Mouse (Mus musculus) right cerebral cortex, postnatal 14 days (tissue): ENCODE results near the gene Aldh1a7.
"Not testable (repeated sequence)": the region's sequence is repeated elsewhere in the genome, so short reads cannot be mapped to it uniquely, and the experiment has no call there.

ENCODE experiments used
- DNase-seq: peaks from one replicate; pipeline ENCODE4 v3.0.0; 2022

The Aldh1a7 gene

GRCm38 (mm10) chr19:20727381-20727780 lies at the start of gene Aldh1a7:
Aldh1a7 (minus strand) TSS chr19:20727562.
- no peak for DNase-seq

DNA sequence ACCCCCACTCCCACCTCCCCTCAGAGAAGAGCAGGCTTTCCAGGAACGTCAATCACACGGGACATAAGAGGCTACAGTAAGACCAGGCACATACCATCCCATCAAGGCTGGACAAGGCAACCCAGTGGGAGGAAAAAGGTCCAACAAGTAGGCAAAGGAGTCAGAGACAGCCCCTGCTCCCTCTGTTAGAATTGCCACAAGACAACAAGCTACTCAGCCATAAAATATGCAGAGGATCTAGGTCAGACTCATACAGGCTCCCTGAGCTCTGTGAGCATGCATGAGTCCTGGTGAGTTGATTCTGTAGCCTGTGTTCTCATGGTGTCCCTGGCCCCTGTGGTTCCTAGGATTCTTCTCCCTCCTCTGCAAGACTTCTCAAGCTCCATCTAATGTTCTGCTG lies 48.3 kb upstream of the Aldh1a7 start:
- DNase-seq = no peak

DNA sequence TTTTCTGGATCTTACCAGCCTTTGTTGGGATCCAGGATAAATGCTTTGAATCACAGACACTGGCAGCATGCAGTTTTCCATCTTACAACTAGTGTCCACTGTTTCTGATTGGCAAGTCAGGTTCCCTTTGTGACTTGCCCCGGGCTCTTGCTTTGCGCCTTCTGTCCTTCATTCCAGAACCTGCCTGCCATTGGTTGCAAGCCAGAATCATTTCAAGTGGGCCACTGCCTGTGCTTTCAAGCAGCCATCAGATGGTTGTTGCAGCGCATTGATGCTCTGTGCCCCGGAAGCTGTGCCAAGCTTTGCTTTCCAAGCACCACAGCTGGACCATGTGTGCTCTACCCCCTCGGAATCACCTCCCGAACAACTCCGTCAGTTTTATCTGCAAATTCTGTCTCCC lies 46.6 kb upstream of the Aldh1a7 start:
- DNase-seq = no peak

GRCm38 (mm10) chr19:20764214-20764613 lies 36.9 kb upstream of the Aldh1a7 start:
- DNase-seq = peak; percentile 15

- DNase-seq = no peak
These were observed 34.5 kb upstream of the Aldh1a7 start for GRCm38 (mm10) chr19:20761675-20762426.

- no peak for DNase-seq
These were observed 33.8 kb upstream of the Aldh1a7 start for GRCm38 (mm10) chr19:20761119-20761518.

GRCm38 (mm10) chr19:20744630-20745029 lies 17.3 kb upstream of the Aldh1a7 start:
- DNase-seq = no peak

GRCm38 (mm10) chr19:20728278-20728677 lies 916 bp upstream of the Aldh1a7 start:
- no peak for DNase-seq

DNA sequence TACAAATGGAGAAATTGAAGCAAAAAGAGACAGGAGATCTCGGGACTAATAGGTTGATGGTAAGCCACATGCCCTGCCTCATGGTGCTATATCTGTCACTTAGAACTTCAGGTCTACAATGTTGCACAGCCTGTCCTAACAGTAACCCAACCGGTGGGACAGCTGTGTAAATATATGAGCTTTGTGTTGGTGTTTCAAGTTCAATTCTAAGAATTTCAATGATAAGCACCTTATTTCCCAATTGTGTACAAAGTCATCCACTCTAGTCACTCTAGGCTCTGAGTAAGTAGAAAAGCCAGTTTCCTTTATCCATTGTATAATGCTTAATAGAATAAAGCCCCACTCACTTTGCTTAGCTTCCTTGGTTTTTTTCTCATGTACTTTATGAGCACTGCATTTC lies 4.4 kb downstream of the Aldh1a7 start:
- DNase-seq = no peak

GRCm38 (mm10) chr19:20720298-20720697 lies 7.1 kb downstream of the Aldh1a7 start:
- no peak for DNase-seq

GRCm38 (mm10) chr19:20715617-20716016 lies 11.7 kb downstream of the Aldh1a7 start:
- DNase-seq = no peak

DNA sequence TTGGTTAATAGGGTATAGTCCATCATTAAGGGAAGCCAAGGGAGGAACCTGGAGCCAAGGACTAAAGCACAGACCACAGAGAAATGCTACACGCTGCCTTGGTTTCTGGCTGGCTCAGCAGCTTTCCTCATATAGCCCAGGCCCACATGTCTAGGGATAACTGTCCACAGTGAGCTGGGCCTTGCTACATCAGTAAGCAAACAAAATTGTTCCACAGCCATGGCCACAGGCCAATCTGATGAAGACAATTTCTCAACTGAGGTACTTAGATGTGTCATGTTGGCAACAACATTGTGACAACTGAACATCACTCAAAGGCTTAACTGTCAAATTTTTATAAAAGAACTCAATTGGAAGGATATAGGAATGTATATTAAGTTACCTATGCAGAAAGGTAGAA lies 12.3 kb downstream of the Aldh1a7 start:
- no peak for DNase-seq

- no peak for DNase-seq
These were observed 12.8 kb downstream of the Aldh1a7 start for GRCm38 (mm10) chr19:20714543-20714942.

DNA sequence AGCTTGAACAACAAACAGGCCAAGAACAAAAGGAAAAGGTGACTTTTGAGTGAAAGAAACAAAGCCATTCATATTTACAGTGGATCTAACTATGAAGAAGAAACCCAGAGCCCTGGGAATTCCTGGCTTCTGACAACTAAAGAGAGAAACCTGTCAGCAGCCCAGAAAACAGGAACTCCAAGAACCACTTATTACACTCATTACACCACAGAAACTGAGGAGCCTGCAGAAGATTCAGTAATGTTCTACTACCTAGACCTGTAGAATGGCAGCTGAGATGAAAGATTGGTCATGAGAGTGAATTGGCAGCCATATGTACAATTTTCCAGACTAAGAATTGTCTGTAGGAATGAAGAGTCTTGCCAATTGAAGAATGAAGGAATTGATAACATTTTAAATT lies 20.2 kb downstream of the Aldh1a7 start:
- DNase-seq = no peak

DNA sequence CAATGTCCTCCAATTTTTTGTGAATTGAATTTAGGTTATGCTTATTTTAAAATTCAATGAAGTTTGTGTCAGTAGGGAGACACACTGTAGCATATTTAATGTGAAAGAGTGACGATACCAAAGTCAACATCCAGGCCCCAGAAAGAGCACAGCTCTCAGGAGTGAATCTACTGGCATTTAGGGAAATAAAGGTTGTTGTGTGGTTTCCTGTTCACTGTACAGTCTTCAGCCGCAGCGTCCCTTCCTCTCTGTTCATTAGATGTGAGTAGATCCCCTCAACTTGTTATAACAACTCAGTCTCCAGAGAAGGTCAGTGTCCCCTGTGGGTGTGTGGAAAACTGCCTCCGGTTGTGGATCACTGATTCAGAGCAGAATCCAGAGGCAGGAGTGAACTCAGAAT lies 20.6 kb downstream of the Aldh1a7 start:
- DNase-seq = no peak

DNA sequence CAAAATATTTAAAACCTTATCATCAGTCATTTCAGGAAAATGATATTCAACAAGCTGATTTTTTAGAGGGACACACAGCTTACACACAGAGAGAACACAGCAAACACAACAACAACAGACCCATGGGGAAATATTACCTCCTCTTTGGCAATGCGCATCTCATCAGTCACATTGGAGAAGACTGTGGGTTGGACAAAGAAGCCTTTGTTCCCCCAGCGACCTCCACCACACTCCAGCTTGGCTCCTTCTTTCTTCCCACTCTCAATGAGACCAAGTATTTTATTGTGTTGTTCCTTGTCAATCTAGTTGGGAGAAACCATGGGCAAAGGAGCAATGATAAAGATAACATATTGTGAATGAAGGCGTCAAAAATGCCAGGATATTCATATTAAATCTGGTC lies 25.3 kb downstream of the Aldh1a7 start:
- no peak for DNase-seq

DNA sequence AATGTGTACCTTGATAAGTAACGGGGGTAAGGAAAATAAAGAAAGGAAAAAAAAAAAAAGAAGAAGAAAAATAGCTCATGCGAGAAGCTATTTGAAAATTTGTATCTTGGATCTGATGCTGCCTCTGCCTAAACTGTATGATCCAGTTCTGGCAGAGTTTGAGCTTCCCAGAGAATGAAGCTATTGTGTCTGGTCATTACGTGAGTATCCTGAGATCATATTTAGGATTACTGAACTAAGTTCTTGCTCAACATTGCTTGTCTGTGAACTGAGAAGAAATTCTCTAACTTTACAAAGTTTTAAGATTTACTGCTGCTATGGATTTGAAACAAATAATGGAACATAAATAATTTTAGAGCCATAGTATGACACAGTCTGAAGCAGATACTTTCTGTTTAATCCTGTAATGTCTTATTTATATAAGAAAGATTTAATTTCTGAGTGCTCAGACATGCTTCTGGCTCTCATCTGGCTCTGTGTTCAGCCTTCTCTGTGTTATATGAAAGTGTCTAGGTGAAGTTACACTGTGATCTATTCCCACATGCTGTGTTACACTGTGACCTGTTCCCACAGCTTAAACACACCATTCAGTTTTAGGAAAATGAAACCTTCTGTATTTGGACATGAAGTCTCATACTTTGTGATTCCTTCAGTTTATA lies 49.5 kb downstream of the Aldh1a7 start:
- DNase-seq = no peak

DNA sequence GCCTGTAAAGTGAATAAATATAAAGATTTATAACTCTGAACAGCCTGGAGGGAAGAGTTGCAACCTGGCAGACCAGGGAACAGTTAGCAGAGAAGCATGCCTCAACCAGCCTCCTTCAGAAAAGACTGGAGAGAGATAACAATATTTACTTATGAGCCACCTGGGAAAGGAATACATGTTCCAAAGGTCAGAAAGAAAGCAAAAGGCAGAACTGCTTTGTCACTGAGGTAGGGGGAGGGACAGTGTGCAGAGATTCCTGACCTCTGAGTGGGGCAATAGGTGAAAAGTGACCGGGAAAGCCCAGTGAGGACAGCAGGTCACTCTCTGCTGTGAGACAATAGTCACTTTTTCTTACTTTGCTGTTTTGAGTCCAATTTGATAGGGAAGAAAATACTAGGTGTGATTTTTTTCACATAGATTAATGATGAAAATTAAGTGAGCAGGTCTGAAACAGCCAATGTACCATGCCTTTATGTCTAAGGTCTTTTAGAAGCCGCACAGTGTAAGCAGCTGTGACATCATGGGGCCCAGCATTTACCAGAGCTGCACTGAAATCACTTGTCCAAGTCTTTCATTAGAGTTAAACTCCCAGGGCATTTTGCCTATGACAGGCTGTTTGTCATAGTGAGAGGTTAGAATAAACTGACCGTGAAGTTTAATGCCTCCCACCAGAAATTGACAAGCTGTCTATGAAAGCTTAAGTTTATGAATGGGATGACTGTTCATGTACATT lies 73.1 kb downstream of the Aldh1a7 start:
- no peak for DNase-seq

DNA sequence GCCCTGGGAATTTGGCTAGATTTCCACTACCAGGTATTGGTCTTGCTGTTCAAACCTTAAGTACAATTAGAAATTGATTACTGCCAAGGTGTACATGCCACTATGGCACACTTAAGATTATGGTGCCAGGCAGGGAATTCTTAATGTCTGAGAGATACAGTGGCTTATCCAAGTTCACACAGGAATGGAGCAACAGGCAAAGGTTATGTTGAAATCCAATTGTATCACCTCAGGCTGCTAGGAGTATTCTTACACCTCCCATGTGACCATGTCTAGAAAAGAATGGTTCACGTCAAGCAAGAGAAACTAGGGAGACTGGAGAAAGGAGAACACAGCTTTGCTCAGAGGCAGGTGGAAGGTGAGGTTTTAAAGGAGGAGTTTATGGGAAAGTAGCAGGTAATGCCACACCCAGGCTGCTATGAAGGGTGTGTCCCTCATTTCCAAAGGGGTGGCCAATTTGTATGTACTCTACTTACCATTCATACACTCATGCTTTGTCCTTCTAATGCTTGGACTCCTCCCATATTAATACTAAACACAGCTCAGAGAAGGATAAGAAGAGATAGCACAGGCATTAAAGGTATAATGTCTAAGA lies 74.2 kb downstream of the Aldh1a7 start:
- no peak for DNase-seq

DNA sequence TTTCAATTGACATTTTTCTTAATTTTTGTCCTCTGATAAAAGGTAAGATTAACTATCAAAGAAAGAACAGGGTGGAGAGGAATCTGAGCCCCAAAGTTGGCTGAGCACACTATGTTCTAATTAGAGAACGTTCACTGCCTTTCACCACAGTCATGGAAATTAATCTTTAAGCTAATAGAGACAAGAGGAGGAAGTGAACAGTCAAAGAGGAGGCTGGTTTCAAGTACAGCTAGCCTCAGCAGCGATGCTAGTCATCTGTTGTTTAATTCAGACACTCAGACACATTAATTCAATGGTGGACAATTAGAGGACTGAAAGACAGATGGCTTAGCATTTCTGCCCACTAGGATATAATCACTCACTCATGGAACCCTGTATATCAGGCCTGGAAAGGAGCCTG lies 77.4 kb downstream of the Aldh1a7 start:
- DNase-seq = no peak

DNA sequence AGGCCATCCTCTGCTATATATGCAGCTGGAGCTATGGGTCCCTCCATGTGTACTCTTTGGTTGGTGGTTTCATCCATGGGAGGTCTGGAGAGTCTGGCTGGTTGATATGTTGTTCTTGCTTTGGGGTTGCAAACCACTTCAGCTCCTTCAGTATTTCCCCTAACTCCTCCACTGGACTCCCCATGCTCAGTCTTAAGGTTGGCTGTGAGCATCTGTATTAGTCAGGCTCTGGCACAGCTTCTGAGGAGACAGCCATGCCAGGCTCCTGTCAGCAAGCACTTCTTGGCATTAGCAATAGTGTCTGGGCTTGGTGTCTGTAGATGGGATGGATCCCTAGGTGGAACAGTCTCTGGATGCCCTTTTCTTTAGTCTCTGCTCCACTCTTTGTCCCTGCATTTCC lies 79.9 kb downstream of the Aldh1a7 start:
- DNase-seq = not testable (repeated sequence)

DNA sequence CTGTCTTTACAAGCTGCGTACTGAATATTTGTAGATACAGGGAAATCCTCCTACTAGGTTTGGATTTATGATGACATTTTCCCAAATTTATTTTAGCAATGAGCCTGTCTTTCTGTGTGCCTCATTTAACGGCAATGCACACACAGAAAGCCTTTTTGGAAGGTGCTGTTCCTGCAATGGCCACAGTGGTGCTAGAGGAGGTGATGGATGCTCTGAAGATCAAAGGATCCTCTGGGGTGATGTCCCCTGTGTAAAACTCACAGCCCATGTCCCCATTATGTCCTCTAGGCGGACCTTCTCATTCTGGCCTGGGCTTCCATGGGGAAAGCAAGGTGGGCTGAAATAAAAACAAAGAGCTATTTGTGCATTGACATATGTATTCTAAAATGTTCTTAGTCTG lies 83.0 kb downstream of the Aldh1a7 start:
- no peak for DNase-seq
